Mouse (Mus musculus): ENCODE results near the gene Cyp1a2.

The Cyp1a2 gene

GRCm38 (mm10) chr9:57627191-57627590 lies 56.3 kb downstream of the Cyp1a2 start:
- in situ Hi-C loops (cut with MboI, MseI) = no loop called here

All from T-helper 1 cell (primary cell).